Mouse (Mus musculus) cortical plate, adult 2 months (tissue): ENCODE data around the gene Wap.

Source experiments
- CTCF ChIP-seq: fragments of 200-500 bp; IDR thresholded peaks from 2 replicates; pipeline ENCODE4 v1.5.1; 2011; ENCODE audit warnings: mild to moderate bottlenecking, control low read depth, low read length; ENCODE audit not compliant: insufficient read depth; ENCODE audit errors: extremely low read depth
- POLR2A ChIP-seq: fragments of 200-500 bp; IDR thresholded peaks from 2 replicates; pipeline ENCODE4 v1.6.1; 2011; ENCODE audit warnings: mild to moderate bottlenecking, low read length, control low read depth; ENCODE audit not compliant: insufficient read depth; ENCODE audit errors: extremely low read depth

- TF ChIP-seq CTCF (no peak), POLR2A (no peak)
Measured at GRCm38 (mm10) chr11:6676641-6677040, 38.2 kb upstream of the Wap start.
